Mouse (Mus musculus): ENCODE measurements at regions not wholly inside any gene's neighbourhood (a gene's known extent, or its start where the extent isn't known, plus 50 kb on each side); places are given as distances from the start of the nearest gene placed in this dataset.

DNA sequence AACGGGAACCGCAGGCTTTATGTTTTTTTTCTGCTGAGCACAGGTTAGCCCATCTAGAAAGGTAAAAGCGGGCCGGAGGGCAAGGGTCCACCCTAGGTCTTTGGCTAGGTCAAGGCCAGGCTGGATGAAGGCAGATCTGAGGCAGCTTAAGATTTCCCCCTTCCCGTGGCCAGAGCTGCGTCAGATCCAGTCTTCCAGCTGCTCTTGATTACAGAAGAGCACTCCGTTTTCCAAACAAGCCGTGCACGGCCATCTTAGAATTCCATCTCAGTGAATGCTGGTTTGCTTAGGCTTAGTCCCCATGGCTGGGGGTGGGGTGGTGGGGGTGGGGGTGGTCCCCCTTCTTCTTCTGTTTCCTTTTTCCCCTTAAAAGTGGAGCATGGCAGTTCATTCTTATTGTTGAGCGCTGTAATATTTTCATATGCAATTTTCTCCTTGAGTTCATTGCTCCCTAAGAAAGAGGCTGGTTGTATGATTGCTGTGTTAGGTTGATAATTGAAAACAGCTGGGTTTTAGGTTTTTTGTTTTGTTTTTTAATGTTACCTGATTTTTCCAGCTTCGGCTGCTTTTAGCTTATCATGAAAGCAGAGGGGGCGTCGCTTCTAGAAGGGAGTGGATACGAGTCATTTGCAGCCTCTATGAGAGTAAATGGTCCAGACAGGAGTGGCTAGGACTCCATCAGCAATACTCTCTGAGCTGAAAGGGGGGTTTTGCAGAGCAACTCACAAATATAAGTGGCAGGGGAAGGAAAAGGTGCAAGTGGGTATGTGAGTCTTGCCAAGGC is 141.2 kb downstream of the Dact1 start:
- Histone ChIP-seq H3K4me3 (replicated peaks; ENCODE audit: low read length) (no peak overlapping the region), H3K36me3 (ENCODE audit: insufficient read depth, low read length) (no peaks in the 10 kb centered on the region), H3K4me1 (replicated peaks; ENCODE audit: low read depth, low read length) (peaks cover 25% of the 10 kb centered on the region), H3K27me3 (ENCODE audit: insufficient read depth, low read length) (no peaks in the 10 kb centered on the region), H3K9me3 (ENCODE audit: low read length) (no peaks in the 10 kb centered on the region)
- TF ChIP-seq NANOG (IDR thresholded peaks at IDR 0.05; ENCODE audit: borderline replicate concordance, low read length) (no peak), CTCF (conservative IDR thresholded peaks at IDR 0.05; ENCODE audit: low read length) (no peak), POU5F1 (IDR thresholded peaks at IDR 0.05; ENCODE audit: borderline replicate concordance, low read length) (no peak)

DNA sequence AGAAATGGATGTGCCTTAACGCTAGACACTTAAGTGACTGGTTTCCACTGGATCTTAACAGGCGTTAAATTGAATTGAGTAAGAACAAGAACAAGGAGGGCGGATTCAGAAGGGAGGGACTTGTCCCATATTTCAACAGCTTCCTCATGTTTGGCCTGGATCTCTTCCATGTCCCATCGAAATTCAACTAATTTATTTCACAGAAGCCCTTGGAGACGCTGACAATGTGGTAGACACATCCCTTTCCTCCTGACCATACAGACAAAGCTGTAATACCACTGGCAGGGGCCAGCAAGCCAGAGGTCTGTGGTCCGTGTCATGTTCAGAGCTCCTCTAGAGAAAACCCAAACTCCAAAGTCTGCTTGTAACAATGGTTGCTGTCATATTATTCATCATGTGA is 147.2 kb downstream of the Dact1 start:
- Histone ChIP-seq H3K4me1 (replicated peaks; ENCODE audit: low read depth, low read length) (peaks cover 36% of the 10 kb centered on the region), H3K27me3 (ENCODE audit: insufficient read depth, low read length) (no peaks in the 10 kb centered on the region), H3K36me3 (ENCODE audit: insufficient read depth, low read length) (no peaks in the 10 kb centered on the region), H3K9me3 (ENCODE audit: low read length) (no peaks in the 10 kb centered on the region), H3K4me3 (replicated peaks; ENCODE audit: low read length) (no peak overlapping the region)
- TF ChIP-seq NANOG (IDR thresholded peaks at IDR 0.05; ENCODE audit: borderline replicate concordance, low read length) (no peak), CTCF (conservative IDR thresholded peaks at IDR 0.05; ENCODE audit: low read length) (no peak), POU5F1 (IDR thresholded peaks at IDR 0.05; ENCODE audit: borderline replicate concordance, low read length) (no peak)

DNA sequence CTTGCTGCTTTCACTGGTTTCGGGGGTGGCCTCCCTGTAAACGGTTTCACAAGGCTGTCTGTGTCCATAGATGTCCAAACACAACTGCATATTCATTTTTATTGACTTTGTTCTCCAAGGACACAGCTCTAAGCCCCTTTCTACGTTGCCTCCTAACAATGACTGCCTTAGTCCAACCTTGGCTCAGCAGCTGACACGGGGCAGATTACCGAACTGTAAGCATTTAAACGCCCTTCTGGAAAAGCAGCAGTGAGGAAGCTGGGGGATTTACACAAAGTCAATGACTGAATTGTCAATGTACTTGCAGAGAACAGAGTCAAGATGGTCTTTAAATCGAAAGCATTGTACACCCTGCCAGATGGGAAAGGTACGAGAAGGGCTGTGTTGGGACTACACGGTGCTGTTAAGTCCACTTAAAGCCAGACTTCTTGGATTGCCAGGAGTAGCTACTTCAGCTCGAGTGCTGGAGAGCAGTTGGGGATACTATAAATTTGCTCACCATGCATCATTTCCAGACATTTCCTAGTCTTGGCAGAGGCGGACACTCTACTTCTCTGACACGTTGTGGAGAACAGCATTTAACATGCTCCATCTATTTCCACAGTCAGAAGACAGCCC is 149.0 kb downstream of the Dact1 start:
- Histone ChIP-seq H3K27me3 (ENCODE audit: insufficient read depth, low read length) (no peaks in the 10 kb centered on the region), H3K4me1 (replicated peaks; ENCODE audit: low read depth, low read length) (peaks cover 36% of the 10 kb centered on the region), H3K36me3 (ENCODE audit: insufficient read depth, low read length) (no peaks in the 10 kb centered on the region), H3K9me3 (ENCODE audit: low read length) (no peaks in the 10 kb centered on the region), H3K4me3 (replicated peaks; ENCODE audit: low read length) (no peak overlapping the region)
- TF ChIP-seq CTCF (conservative IDR thresholded peaks at IDR 0.05; ENCODE audit: low read length) = no peak
- no peak for TF ChIP-seq POU5F1 (IDR thresholded peaks at IDR 0.05; ENCODE audit: borderline replicate concordance, low read length)
- TF ChIP-seq NANOG (IDR thresholded peaks at IDR 0.05; ENCODE audit: borderline replicate concordance, low read length) = no peak

DNA sequence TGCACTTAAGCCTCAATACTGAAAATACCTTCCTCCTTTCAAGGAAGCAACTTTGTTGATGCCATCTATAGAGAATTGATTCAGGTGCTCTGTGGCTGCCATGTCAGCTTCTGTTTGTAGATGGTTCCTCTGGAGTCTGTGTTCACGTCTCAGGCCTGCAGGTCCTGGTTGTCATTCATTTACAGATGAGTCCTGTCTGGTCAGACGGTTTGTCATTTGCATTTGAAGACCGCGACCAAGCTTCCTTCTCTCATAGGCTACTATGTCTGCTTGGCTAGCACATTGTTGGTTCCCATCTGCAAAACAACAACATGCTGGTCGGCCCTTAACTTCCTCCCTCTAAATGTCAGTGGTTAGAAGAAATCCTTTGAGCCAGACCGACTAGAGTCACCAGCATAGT is 151.0 kb downstream of the Dact1 start:
- Histone ChIP-seq H3K9me3 (ENCODE audit: low read length) (no peaks in the 10 kb centered on the region), H3K4me3 (replicated peaks; ENCODE audit: low read length) (no peak overlapping the region), H3K36me3 (ENCODE audit: insufficient read depth, low read length) (no peaks in the 10 kb centered on the region), H3K27me3 (ENCODE audit: insufficient read depth, low read length) (no peaks in the 10 kb centered on the region), H3K4me1 (replicated peaks; ENCODE audit: low read depth, low read length) (peaks cover 36% of the 10 kb centered on the region)
- TF ChIP-seq POU5F1 (IDR thresholded peaks at IDR 0.05; ENCODE audit: borderline replicate concordance, low read length) = no peak
- no peak for TF ChIP-seq CTCF (conservative IDR thresholded peaks at IDR 0.05; ENCODE audit: low read length)
- TF ChIP-seq NANOG (IDR thresholded peaks at IDR 0.05; ENCODE audit: borderline replicate concordance, low read length) = no peak

DNA sequence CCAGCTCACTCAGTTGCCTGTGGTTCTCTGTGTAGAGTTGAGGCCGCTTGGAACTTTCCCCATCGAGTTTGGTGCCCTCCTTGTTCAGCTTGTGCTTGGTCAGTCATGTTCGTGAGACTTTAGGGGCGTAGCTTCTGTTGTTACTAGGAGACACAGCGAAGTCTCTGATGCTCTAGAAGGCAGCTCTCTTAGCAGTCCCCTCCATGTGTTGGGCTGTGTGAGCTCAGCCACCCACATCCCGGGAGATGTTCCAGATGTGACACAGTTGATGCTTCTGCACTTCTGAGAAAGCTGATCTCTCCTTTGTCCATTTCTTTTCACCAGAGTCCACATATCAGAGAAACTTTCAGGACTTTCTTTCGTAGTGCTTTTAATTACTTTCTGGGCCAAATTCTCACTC is 158.1 kb downstream of the Dact1 start:
- Histone ChIP-seq H3K9me3 (ENCODE audit: low read length) (no peaks in the 10 kb centered on the region), H3K4me3 (replicated peaks; ENCODE audit: low read length) (no peak overlapping the region), H3K27me3 (ENCODE audit: insufficient read depth, low read length) (no peaks in the 10 kb centered on the region), H3K36me3 (ENCODE audit: insufficient read depth, low read length) (no peaks in the 10 kb centered on the region), H3K4me1 (replicated peaks; ENCODE audit: low read depth, low read length) (0 out of 2 replicates have a peak, but pooled peaks cover 9% of the 10 kb centered on the region)
- TF ChIP-seq POU5F1 (IDR thresholded peaks at IDR 0.05; ENCODE audit: borderline replicate concordance, low read length) = no peak
- no peak for TF ChIP-seq CTCF (conservative IDR thresholded peaks at IDR 0.05; ENCODE audit: low read length)
- no peak for TF ChIP-seq NANOG (IDR thresholded peaks at IDR 0.05; ENCODE audit: borderline replicate concordance, low read length)

DNA sequence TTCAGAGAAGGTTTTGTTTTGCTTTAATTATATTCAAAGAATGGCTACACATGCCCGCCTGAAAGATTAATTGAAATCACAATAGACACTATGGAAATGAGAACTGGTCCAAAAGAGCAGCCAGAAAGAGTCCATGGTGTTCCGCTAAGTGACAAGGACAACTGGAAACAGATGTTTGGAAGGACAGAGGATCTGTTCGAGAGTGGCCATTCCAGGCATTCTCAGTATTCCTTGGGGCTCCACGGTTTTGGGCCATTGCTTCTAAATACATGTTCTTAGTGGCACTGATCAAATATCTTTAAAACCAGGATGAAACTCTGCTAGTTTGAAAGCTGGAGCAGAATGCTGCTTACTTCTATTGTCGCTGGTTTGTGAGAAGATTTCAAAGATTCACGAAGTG is 158.6 kb downstream of the Dact1 start:
- TF ChIP-seq POU5F1 (IDR thresholded peaks at IDR 0.05; ENCODE audit: borderline replicate concordance, low read length) (no peak), CTCF (conservative IDR thresholded peaks at IDR 0.05; ENCODE audit: low read length) (no peak), NANOG (IDR thresholded peaks at IDR 0.05; ENCODE audit: borderline replicate concordance, low read length) (no peak)
- no peaks in the 10 kb centered on the region for H3K27me3 ChIP-seq (ENCODE audit: insufficient read depth, low read length)
- no peaks in the 10 kb centered on the region for H3K9me3 ChIP-seq (ENCODE audit: low read length)
- H3K36me3 ChIP-seq (ENCODE audit: insufficient read depth, low read length) = no peaks in the 10 kb centered on the region
- no peak overlapping the region for H3K4me3 ChIP-seq (replicated peaks; ENCODE audit: low read length)
- 0 out of 2 replicates have a peak, but pooled peaks cover 9% of the 10 kb centered on the region for H3K4me1 ChIP-seq (replicated peaks; ENCODE audit: low read depth, low read length)

DNA sequence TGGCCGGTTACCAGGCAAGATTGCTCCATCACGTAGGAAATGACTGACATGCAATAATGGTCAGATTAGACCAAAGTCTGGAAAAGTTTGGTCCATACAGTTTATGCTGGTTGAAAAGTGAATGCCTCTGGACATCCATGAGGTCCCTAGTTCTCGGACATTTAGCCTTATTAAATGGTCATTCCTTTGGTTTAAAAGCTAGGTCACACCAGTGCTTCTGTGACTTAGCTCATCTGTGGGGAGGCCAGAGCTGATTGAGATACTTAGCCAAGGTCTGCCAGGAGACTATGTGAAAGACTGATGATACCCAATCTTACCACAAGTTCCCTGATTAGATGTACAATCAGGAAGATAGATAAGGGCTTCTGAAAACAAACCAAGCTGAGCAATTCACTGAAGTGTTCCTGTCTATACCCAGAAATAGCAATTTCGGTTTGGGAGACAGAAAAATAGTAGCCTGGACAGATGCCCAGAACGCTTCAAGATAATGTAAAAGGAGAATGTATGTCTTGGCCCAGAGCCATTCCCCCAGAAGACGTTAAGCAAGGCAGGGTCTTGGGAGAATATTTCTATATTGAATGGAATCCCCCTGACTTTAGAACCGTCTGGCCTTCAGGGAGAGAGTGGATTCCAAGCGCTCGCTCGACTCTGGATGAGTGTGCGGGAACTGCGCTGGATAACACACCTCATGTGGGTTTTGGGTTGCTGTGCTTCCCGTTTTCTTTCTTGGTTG is 161.5 kb downstream of the Dact1 start:
- Histone ChIP-seq H3K9me3 (ENCODE audit: low read length) (no peaks in the 10 kb centered on the region), H3K4me1 (replicated peaks; ENCODE audit: low read depth, low read length) (peaks cover 18% of the 10 kb centered on the region), H3K27me3 (ENCODE audit: insufficient read depth, low read length) (no peaks in the 10 kb centered on the region), H3K4me3 (replicated peaks; ENCODE audit: low read length) (no peak overlapping the region), H3K36me3 (ENCODE audit: insufficient read depth, low read length) (no peaks in the 10 kb centered on the region)
- TF ChIP-seq CTCF (conservative IDR thresholded peaks at IDR 0.05; ENCODE audit: low read length) (no peak), NANOG (IDR thresholded peaks at IDR 0.05; ENCODE audit: borderline replicate concordance, low read length) (no peak), POU5F1 (IDR thresholded peaks at IDR 0.05; ENCODE audit: borderline replicate concordance, low read length) (no peak)

DNA sequence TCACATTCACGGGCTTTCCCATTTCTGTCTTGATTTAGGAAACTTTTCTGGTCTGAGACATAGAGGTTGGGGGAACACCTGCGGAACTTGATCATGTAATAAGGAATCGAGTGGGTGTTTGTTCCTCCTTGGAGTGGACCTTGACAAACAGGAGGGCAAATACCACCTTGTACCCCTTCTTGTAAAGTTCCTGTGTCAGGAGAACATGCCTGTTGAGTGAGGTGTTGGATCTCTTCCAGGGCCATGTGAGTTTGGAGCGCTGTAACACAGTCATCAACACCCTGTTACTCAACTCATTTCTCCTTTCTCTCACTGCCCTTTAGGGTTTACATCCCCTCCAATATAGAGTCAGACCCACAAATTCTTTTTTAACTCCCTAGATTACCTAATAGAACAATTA is 162.0 kb downstream of the Dact1 start:
- TF ChIP-seq NANOG (IDR thresholded peaks at IDR 0.05; ENCODE audit: borderline replicate concordance, low read length) (no peak), CTCF (conservative IDR thresholded peaks at IDR 0.05; ENCODE audit: low read length) (no peak), POU5F1 (IDR thresholded peaks at IDR 0.05; ENCODE audit: borderline replicate concordance, low read length) (no peak)
- Histone ChIP-seq H3K27me3 (ENCODE audit: insufficient read depth, low read length) (no peaks in the 10 kb centered on the region), H3K9me3 (ENCODE audit: low read length) (no peaks in the 10 kb centered on the region), H3K4me1 (replicated peaks; ENCODE audit: low read depth, low read length) (peaks cover 23% of the 10 kb centered on the region), H3K4me3 (replicated peaks; ENCODE audit: low read length) (no peak overlapping the region), H3K36me3 (ENCODE audit: insufficient read depth, low read length) (no peaks in the 10 kb centered on the region)
